Mouse (Mus musculus): ENCODE measurements around the gene Myo16. TPM values are rescaled to one million over a fixed set of nuclear protein-coding genes. Genes with fewer than 3 reads are reported as not detected.

The Myo16 gene
- total and polyA plus RNA-seq, 3 experiments, result not detected

DNA sequence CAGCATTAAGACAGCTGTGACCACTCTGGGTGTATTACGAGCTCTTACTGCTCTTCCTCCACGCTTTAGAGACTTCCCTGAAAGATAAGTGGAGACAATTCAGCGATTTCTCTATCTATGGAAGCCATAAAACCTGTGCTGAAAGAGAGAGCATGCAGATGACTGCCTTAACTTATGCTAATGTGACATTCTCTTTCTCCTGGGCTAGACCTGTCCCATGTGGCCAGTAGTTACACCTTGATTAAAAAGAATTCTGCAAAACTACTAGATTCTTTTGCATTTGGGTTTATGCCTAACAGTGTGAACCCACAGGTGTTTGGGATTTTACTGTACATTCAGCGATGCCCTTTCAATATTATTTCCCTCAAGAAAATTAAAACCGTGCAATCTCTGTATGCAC lies 328.4 kb downstream of the Myo16 start:
- no peak overlapping the region for H3K27ac ChIP-seq (ENCODE audit: control insufficient read depth, low read depth, low read length)
- no peak overlapping the region for H3K4me3 ChIP-seq (ENCODE audit: control insufficient read depth in 1 of 2, insufficient read depth in 1 of 2, low read depth in 2 of 2, low read length in 2 of 2)
- no peaks in the 10 kb centered on the region for H3K4me1 ChIP-seq (ENCODE audit: control insufficient read depth in 1 of 2, insufficient read depth in 2 of 2, low read length in 2 of 2)
- no peaks in the 10 kb centered on the region for H3K9me3 ChIP-seq (replicated peaks; ENCODE audit: insufficient read depth, low read length)
- no peaks in the 10 kb centered on the region for H3K36me3 ChIP-seq (ENCODE audit: control insufficient read depth in 1 of 2, insufficient read depth in 2 of 2, low read length in 2 of 2)
- no peaks in the 10 kb centered on the region for H3K27me3 ChIP-seq (ENCODE audit: control insufficient read depth in 1 of 2, insufficient read depth in 2 of 2, low read length in 2 of 2)
- DNase-seq (ENCODE audit: low read depth, low spot score), result no peak
- no peak for TF ChIP-seq ZMIZ1 (IDR thresholded peaks at IDR 0.05; ENCODE audit: low read depth, low read length)
- no peak overlapping the region for H3K9ac ChIP-seq (ENCODE audit: control insufficient read depth, low read depth, low read length, poor library complexity, severe bottlenecking)
- H3K79me2 ChIP-seq (ENCODE audit: control insufficient read depth, insufficient read depth, low read length, poor library complexity), result no peaks in the 10 kb centered on the region

DNA sequence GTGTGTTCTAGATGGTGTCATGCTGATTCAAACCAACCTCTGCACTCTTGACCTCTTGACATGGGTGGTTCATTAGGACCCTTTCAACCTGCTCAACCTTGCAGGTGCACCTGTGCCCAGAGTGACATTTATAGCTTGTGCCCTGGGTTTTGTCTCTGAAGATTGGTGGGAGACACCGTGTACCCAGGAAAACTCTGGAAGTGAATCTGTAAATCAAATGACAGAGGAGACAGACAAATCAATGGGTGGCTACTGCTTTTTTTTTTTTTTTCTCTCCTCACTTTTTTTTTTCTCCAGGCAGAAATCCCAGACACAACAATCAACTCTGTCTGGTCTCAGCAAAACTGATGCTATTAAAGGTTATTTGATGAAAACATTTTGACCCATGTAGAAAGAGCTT lies 329.2 kb downstream of the Myo16 start:
- TF ChIP-seq NRF1 (IDR thresholded peaks at IDR 0.05; ENCODE audit: insufficient read depth, low read depth, low read length, poor library complexity, severe bottlenecking), result no peak
- no peak for TF ChIP-seq CHD1 (IDR thresholded peaks at IDR 0.05; ENCODE audit: low read depth, low read length)
- TF ChIP-seq ZMIZ1 (IDR thresholded peaks at IDR 0.05; ENCODE audit: low read depth, low read length), result no peak
- no peak for TF ChIP-seq BHLHE40 (IDR thresholded peaks at IDR 0.05; ENCODE audit: borderline replicate concordance, low read depth, low read length)
- no peak for TF ChIP-seq MAZ (IDR thresholded peaks at IDR 0.05; ENCODE audit: low read depth, low read length)
- TF ChIP-seq JUND (IDR thresholded peaks at IDR 0.05; ENCODE audit: low read depth, low read length), result no peak
- TF ChIP-seq MEF2A (IDR thresholded peaks at IDR 0.05; ENCODE audit: extremely low read depth, insufficient replicate concordance, low read depth, low read length, poor library complexity, severe bottlenecking), result no peak
- TF ChIP-seq GABPA (IDR thresholded peaks at IDR 0.05; ENCODE audit: low read depth, low read length), result no peak
- TF ChIP-seq TBP (IDR thresholded peaks at IDR 0.05; ENCODE audit: low read depth, low read length), result no peak
- TF ChIP-seq EP300 (IDR thresholded peaks at IDR 0.05; ENCODE audit: low read depth in 1 of 2, low read length in 2 of 2), result no peak
- TF ChIP-seq NELFE (IDR thresholded peaks at IDR 0.05; ENCODE audit: low read depth, low read length), result no peak
- Histone ChIP-seq H3K4me1 (ENCODE audit: control insufficient read depth in 1 of 2, insufficient read depth in 2 of 2, low read length in 2 of 2) (no peaks in the 10 kb centered on the region), H3K27ac (ENCODE audit: control insufficient read depth, low read depth, low read length) (no peak overlapping the region)

DNA sequence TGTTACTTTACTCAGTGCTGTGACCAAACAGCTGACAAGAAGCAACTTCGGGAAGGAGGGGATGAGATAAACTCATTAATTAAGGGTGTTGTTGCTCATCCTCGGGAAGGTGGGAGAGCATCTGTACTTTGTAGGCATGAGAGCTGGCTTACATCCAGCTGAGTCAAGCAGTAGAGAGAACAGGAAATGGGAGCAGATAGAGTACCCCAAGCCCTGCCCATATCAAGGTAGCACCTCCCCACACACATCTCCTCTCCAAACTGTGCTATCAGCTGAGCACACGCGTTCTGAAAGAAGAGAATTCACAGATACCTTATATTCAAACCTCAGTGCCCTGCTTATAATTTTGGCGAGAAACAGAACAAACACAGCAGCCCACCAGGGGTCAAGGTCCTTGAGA lies 330.1 kb downstream of the Myo16 start:
- Histone ChIP-seq H3K36me3 (ENCODE audit: control insufficient read depth in 1 of 2, insufficient read depth in 2 of 2, low read length in 2 of 2) (no peaks in the 10 kb centered on the region), H3K79me2 (ENCODE audit: control insufficient read depth, insufficient read depth, low read length, poor library complexity) (no peaks in the 10 kb centered on the region), H3K4me3 (ENCODE audit: control insufficient read depth in 1 of 2, insufficient read depth in 1 of 2, low read depth in 2 of 2, low read length in 2 of 2) (no peak overlapping the region), H3K27ac (ENCODE audit: control insufficient read depth, low read depth, low read length) (no peak overlapping the region), H3K27me3 (ENCODE audit: control insufficient read depth in 1 of 2, insufficient read depth in 2 of 2, low read length in 2 of 2) (no peaks in the 10 kb centered on the region), H3K9ac (ENCODE audit: control insufficient read depth, low read depth, low read length, poor library complexity, severe bottlenecking) (no peak overlapping the region), H3K4me1 (ENCODE audit: control insufficient read depth in 1 of 2, insufficient read depth in 2 of 2, low read length in 2 of 2) (no peaks in the 10 kb centered on the region), H3K9me3 (replicated peaks; ENCODE audit: insufficient read depth, low read length) (no peaks in the 10 kb centered on the region)
- TF ChIP-seq ZMIZ1 (IDR thresholded peaks at IDR 0.05; ENCODE audit: low read depth, low read length) (no peak), ZC3H11A (IDR thresholded peaks at IDR 0.05; ENCODE audit: low read depth, low read length) (no peak), USF2 (IDR thresholded peaks at IDR 0.05; ENCODE audit: borderline replicate concordance in 1 of 2, insufficient read depth in 1 of 2, low read depth in 1 of 2, low read length in 2 of 2) (no peak), SIN3A (IDR thresholded peaks at IDR 0.05; ENCODE audit: low read length) (no peak), CTCF (IDR thresholded peaks at IDR 0.05 in 2 of 3, conservative IDR thresholded peaks at IDR 0.05 in 1 of 3; ENCODE audit: control insufficient read depth in 1 of 3, insufficient read depth in 1 of 3, low read depth in 2 of 3, low read length in 3 of 3, poor library complexity in 1 of 3, severe bottlenecking in 1 of 3) (no peak), MXI1 (IDR thresholded peaks at IDR 0.05; ENCODE audit: low read depth, low read length) (no peak), UBTF (IDR thresholded peaks at IDR 0.05; ENCODE audit: borderline replicate concordance, insufficient read depth, low read depth, low read length) (no peak), MYB (IDR thresholded peaks at IDR 0.05; ENCODE audit: low read depth, low read length) (no peak), EP300 (IDR thresholded peaks at IDR 0.05; ENCODE audit: low read depth in 1 of 2, low read length in 2 of 2) (no peak), NRF1 (IDR thresholded peaks at IDR 0.05; ENCODE audit: insufficient read depth, low read depth, low read length, poor library complexity, severe bottlenecking) (no peak), POLR2A (IDR thresholded peaks at IDR 0.05; ENCODE audit: control insufficient read depth in 1 of 2, insufficient read depth in 1 of 2, low read depth in 1 of 2, low read length in 2 of 2, poor library complexity in 1 of 2) (no peak), RCOR1 (IDR thresholded peaks at IDR 0.05; ENCODE audit: low read depth, low read length) (no peak), MAZ (IDR thresholded peaks at IDR 0.05; ENCODE audit: low read depth, low read length) (no peak), ZNF384 (IDR thresholded peaks at IDR 0.05; ENCODE audit: low read depth, low read length) (no peak), ETS1 (IDR thresholded peaks at IDR 0.05; ENCODE audit: low read depth, low read length) (no peak)
- DNase-seq (ENCODE audit: low read depth, low spot score), result peak; percentile 6

More for the DNA sequence above, 329.2 kb downstream of the Myo16 start:
- Histone ChIP-seq H3K27me3 (ENCODE audit: control insufficient read depth in 1 of 2, insufficient read depth in 2 of 2, low read length in 2 of 2) (no peaks in the 10 kb centered on the region), H3K4me3 (ENCODE audit: control insufficient read depth in 1 of 2, insufficient read depth in 1 of 2, low read depth in 2 of 2, low read length in 2 of 2) (no peak overlapping the region), H3K9ac (ENCODE audit: control insufficient read depth, low read depth, low read length, poor library complexity, severe bottlenecking) (no peak overlapping the region), H3K9me3 (replicated peaks; ENCODE audit: insufficient read depth, low read length) (no peaks in the 10 kb centered on the region), H3K36me3 (ENCODE audit: control insufficient read depth in 1 of 2, insufficient read depth in 2 of 2, low read length in 2 of 2) (no peaks in the 10 kb centered on the region), H3K79me2 (ENCODE audit: control insufficient read depth, insufficient read depth, low read length, poor library complexity) (no peaks in the 10 kb centered on the region)
- no peak for DNase-seq (ENCODE audit: low read depth, low spot score)
